ENCODE assay signal across 8 mouse cellular contexts in genomic region chr2:146223176-146223905, GRCm38 (mm10). TPM values are rescaled to one million over a fixed set of nuclear protein-coding genes. Genes with fewer than 3 reads are reported as not detected.
DNase-seq lines count a peak whose midpoint lies in the region; ATAC-seq lines count a peak whose summit lies in the region.

No protein-coding gene starts in this region.

- peaks cover 30% of the 10 kb centered on the region for H3K4me1 ChIP-seq in kidney, embryonic 16.5 days (ENCODE audit: insufficient read depth, low read length)
- H3K4me1 ChIP-seq in embryonic facial prominence, embryonic 12.5 days: peaks cover 24% of the 10 kb centered on the region
- H3K4me1 ChIP-seq in intestine, embryonic 15.5 days (replicated peaks): peaks cover 35% of the 10 kb centered on the region
- H3K4me1 ChIP-seq in midbrain, embryonic 15.5 days: peaks cover 48% of the 10 kb centered on the region

- H3K27me3 ChIP-seq in kidney, embryonic 16.5 days (ENCODE audit: insufficient read depth, low read length): peaks cover 91% of the 10 kb centered on the region
- H3K27me3 ChIP-seq in embryonic facial prominence, embryonic 12.5 days: peaks cover 88% of the 10 kb centered on the region
- H3K27me3 ChIP-seq in intestine, embryonic 15.5 days (replicated peaks): peaks cover 82% of the 10 kb centered on the region
- peaks cover 6% of the 10 kb centered on the region; the same call in 1 of the 2 replicates for H3K27me3 ChIP-seq in midbrain, embryonic 15.5 days (replicated peaks)

- under 1% methylated on average over 68 of the region's 75 CpGs for WGBS in kidney, embryonic 16.5 days
- under 1% methylated on average over 75 of the region's 75 CpGs for WGBS in embryonic facial prominence, embryonic 12.5 days
- WGBS in intestine, embryonic 15.5 days: 1% methylated on average over 72 of the region's 75 CpGs
- 2% methylated on average over 75 of the region's 75 CpGs for WGBS in midbrain, embryonic 15.5 days

- no peak overlapping the region for H3K9ac ChIP-seq in kidney, embryonic 16.5 days (replicated peaks; ENCODE audit: low read length)
- peak overlapping the region; percentile 52 for H3K9ac ChIP-seq in embryonic facial prominence, embryonic 12.5 days
- H3K9ac ChIP-seq in intestine, embryonic 15.5 days: 0 out of 2 replicates have a peak overlapping the region, but pooled peaks have one; percentile 32
- peak overlapping the region; percentile 91 for H3K9ac ChIP-seq in midbrain, embryonic 15.5 days

- no peak overlapping the region for H3K27ac ChIP-seq in kidney, embryonic 16.5 days (ENCODE audit: low read length)
- H3K27ac ChIP-seq in embryonic facial prominence, embryonic 12.5 days: peak overlapping the region; percentile 67
- H3K27ac ChIP-seq in intestine, embryonic 15.5 days: no peak overlapping the region
- H3K27ac ChIP-seq in midbrain, embryonic 15.5 days: peak overlapping the region; percentile 97

- H3K4me3 ChIP-seq in kidney, embryonic 16.5 days (ENCODE audit: low read length): peak overlapping the region; percentile 55
- H3K4me3 ChIP-seq in embryonic facial prominence, embryonic 12.5 days: peak overlapping the region; percentile 53
- H3K4me3 ChIP-seq in intestine, embryonic 15.5 days (replicated peaks): peak overlapping the region; percentile 51
- peak overlapping the region; percentile 87 for H3K4me3 ChIP-seq in midbrain, embryonic 15.5 days

- no peaks in the 10 kb centered on the region for H3K9me3 ChIP-seq in kidney, embryonic 16.5 days (ENCODE audit: low read length)
- H3K9me3 ChIP-seq in embryonic facial prominence, embryonic 12.5 days: no peaks in the 10 kb centered on the region
- H3K9me3 ChIP-seq in intestine, embryonic 15.5 days: no peaks in the 10 kb centered on the region
- no peaks in the 10 kb centered on the region for H3K9me3 ChIP-seq in midbrain, embryonic 15.5 days

- no peak for DNase-seq in kidney, postnatal 25 days
- DNase-seq in ZHBTc4 (ENCODE audit: low read depth, low spot score): peak; percentile 69
- no peak for DNase-seq in T-cell, adult 2 months (ENCODE audit: low spot score)
- no peak for DNase-seq in urinary bladder, adult 2 months (ENCODE audit: low spot score)

- H3K36me3 ChIP-seq in kidney, embryonic 16.5 days (ENCODE audit: insufficient read depth, low read length): no peaks in the 10 kb centered on the region
- H3K36me3 ChIP-seq in embryonic facial prominence, embryonic 12.5 days: no peaks in the 10 kb centered on the region
- H3K36me3 ChIP-seq in intestine, embryonic 15.5 days: no peaks in the 10 kb centered on the region
- no peaks in the 10 kb centered on the region for H3K36me3 ChIP-seq in midbrain, embryonic 15.5 days (replicated peaks)

- ATAC-seq in kidney, embryonic 16.5 days (ENCODE audit: low FRiP score, low TSS enrichment): 0 out of 2 replicates have a peak, but pooled peaks have one; percentile 13
- no peak for ATAC-seq in embryonic facial prominence, embryonic 12.5 days (ENCODE audit: insufficient number of reproducible peaks, insufficient read depth, low FRiP score, low TSS enrichment)
- ATAC-seq in intestine, embryonic 15.5 days: no peak
- ATAC-seq in midbrain, embryonic 15.5 days (replicated peaks): peak; percentile 2

- H3K4me2 ChIP-seq in kidney, embryonic 16.5 days (replicated peaks; ENCODE audit: low read depth, low read length): peak overlapping the region; percentile 94
- peak overlapping the region; percentile 96 for H3K4me2 ChIP-seq in embryonic facial prominence, embryonic 12.5 days (replicated peaks)
- H3K4me2 ChIP-seq in intestine, embryonic 15.5 days (replicated peaks): peak overlapping the region; percentile 98
- H3K4me2 ChIP-seq in midbrain, embryonic 15.5 days: peak overlapping the region; percentile 91

RNA-seq across cellular contexts. Expression of gene Insm1, which starts 1.6 kb away (rescaled TPM):
- polyA plus RNA-seq in kidney, embryonic 16.5 days (2015; fragmentation: Nextera tagmentation; extraction: Ambion mirVana): not detected in 2 replicates
- polyA plus RNA-seq in embryonic facial prominence, embryonic 12.5 days (2016; fragmentation: Nextera tagmentation; extraction: Ambion mirVana): 2.0 and 2.2 TPM in 2 replicates
- polyA plus RNA-seq in intestine, embryonic 15.5 days (2015; fragmentation: Nextera tagmentation; extraction: Ambion mirVana): 1.1 TPM in 2 replicates
- 3.5 and 4.2 TPM in 2 replicates for polyA plus RNA-seq in midbrain, embryonic 15.5 days (2015; fragmentation: Nextera tagmentation; extraction: Ambion mirVana)
- 0.03 TPM in 1 of 2 replicates, not detected in the other for polyA plus RNA-seq in urinary bladder, adult 2 months (2012; rRNA removed)

Comparison
In these comparisons a context has a peak if more than half of its experiments do, and no peak if none do; other contexts are left out.
1. ATAC-seq: peak in kidney, embryonic 16.5 days (single experiment) and midbrain, embryonic 15.5 days (single experiment); none in embryonic facial prominence, embryonic 12.5 days (single experiment) and intestine, embryonic 15.5 days (single experiment).
2. H3K27ac ChIP-seq: peak in embryonic facial prominence, embryonic 12.5 days (single experiment) and midbrain, embryonic 15.5 days (single experiment); none in kidney, embryonic 16.5 days (single experiment) and intestine, embryonic 15.5 days (single experiment).
3. Peak in every context shown above with its lines, with median percentiles within 50 percentile points of each other: H3K4me2 ChIP-seq and H3K4me3 ChIP-seq.